Mouse (Mus musculus): ENCODE results near the gene Cabcoco1.
A peak's percentile ranks its signal among the peaks of the same experiment; 100 is the strongest.

The Cabcoco1 gene

GRCm38 (mm10) chr10:68541139-68541942 is at the start of gene Cabcoco1:
Cabcoco1 (minus strand) TSS chr10:68541896.
- DNase-seq: peak; percentile 94 to 95

GRCm38 (mm10) chr10:68589530-68590252 is 48.0 kb upstream of the Cabcoco1 start:
- no peak for DNase-seq

GRCm38 (mm10) chr10:68587416-68588040 is 45.8 kb upstream of the Cabcoco1 start:
- no peak for DNase-seq

- DNase-seq: no peak
Measured at GRCm38 (mm10) chr10:68577321-68577720, 35.6 kb upstream of the Cabcoco1 start.

- no peak for DNase-seq
Measured at GRCm38 (mm10) chr10:68568172-68568571, 26.5 kb upstream of the Cabcoco1 start.

GRCm38 (mm10) chr10:68562344-68562743 is 20.6 kb upstream of the Cabcoco1 start:
- no peak for DNase-seq

- DNase-seq: no peak
Measured at GRCm38 (mm10) chr10:68558828-68559219, 17.1 kb upstream of the Cabcoco1 start.

- DNase-seq: no peak
Measured at GRCm38 (mm10) chr10:68558105-68558827, 16.6 kb upstream of the Cabcoco1 start.

GRCm38 (mm10) chr10:68553677-68554076 is 12.0 kb upstream of the Cabcoco1 start:
- no peak for DNase-seq

GRCm38 (mm10) chr10:68552556-68552955 is 10.9 kb upstream of the Cabcoco1 start:
- no peak for DNase-seq

- DNase-seq: no peak
Measured at GRCm38 (mm10) chr10:68551316-68551715, 9.6 kb upstream of the Cabcoco1 start.

- DNase-seq: no peak
Measured at GRCm38 (mm10) chr10:68550668-68551267, 9.1 kb upstream of the Cabcoco1 start.

- DNase-seq: no peak
Measured at GRCm38 (mm10) chr10:68543107-68543506, 1.4 kb upstream of the Cabcoco1 start.

- no peak for DNase-seq
Measured at GRCm38 (mm10) chr10:68541943-68542420, 286 bp upstream of the Cabcoco1 start.

GRCm38 (mm10) chr10:68540612-68541011 is 1.1 kb downstream of the Cabcoco1 start:
- no peak for DNase-seq

GRCm38 (mm10) chr10:68537261-68537950 is 4.3 kb downstream of the Cabcoco1 start:
- DNase-seq: no peak

GRCm38 (mm10) chr10:68529364-68530049 is 12.2 kb downstream of the Cabcoco1 start:
- DNase-seq: no peak

GRCm38 (mm10) chr10:68528958-68529357 is 12.7 kb downstream of the Cabcoco1 start:
- no peak for DNase-seq

- DNase-seq: no peak
Measured at GRCm38 (mm10) chr10:68522106-68522505, 19.6 kb downstream of the Cabcoco1 start.

- no peak for DNase-seq
Measured at GRCm38 (mm10) chr10:68512433-68513019, 29.2 kb downstream of the Cabcoco1 start.

- DNase-seq: no peak
Measured at GRCm38 (mm10) chr10:68507741-68508140, 34.0 kb downstream of the Cabcoco1 start.
